Mouse (Mus musculus) hindbrain, embryonic 15.5 days (tissue): ENCODE data around the gene Flywch1. TPM values are rescaled to one million over a fixed set of nuclear protein-coding genes. Genes with fewer than 3 reads are reported as not detected.

Experiments used
- ATAC-seq: fragments of 200-750 bp; cut with Nextera tagmentation; 2 replicates; pipeline ENCODE4 v1.8.0; 2017; ENCODE audit warnings: low read depth, moderate number of reproducible peaks, moderate TSS enrichment; ENCODE audit not compliant: low FRiP score
- H3K27ac ChIP-seq: fragments of 300-500 bp; sonication (generic); replicated peaks from 2 replicates; pipeline ENCODE4 v1.5.1; 2015; ENCODE audit warnings: mild to moderate bottlenecking, inconsistent platforms
- H3K27me3 ChIP-seq: fragments of 300-500 bp; sonication (generic); 2 replicates; pipeline ENCODE4 v1.6.1; 2015; ENCODE audit warnings: control low read depth, inconsistent platforms
- H3K36me3 ChIP-seq: fragments of 300-500 bp; sonication (generic); 2 replicates; pipeline ENCODE4 v1.6.1; 2015; ENCODE audit warnings: control low read depth, inconsistent platforms
- H3K4me1 ChIP-seq: fragments of 300-500 bp; sonication (generic); replicated peaks from 2 replicates; pipeline ENCODE4 v1.6.1; 2015; ENCODE audit warnings: control low read depth, inconsistent platforms
- H3K4me2 ChIP-seq: fragments of 300-500 bp; sonication (generic); 2 replicates; pipeline ENCODE4 v1.6.1; 2015; ENCODE audit warnings: moderate library complexity, mild to moderate bottlenecking, inconsistent platforms
- H3K4me3 ChIP-seq: fragments of 300-500 bp; sonication (generic); 2 replicates; pipeline ENCODE4 v1.5.1; 2015; ENCODE audit warnings: mild to moderate bottlenecking, inconsistent platforms
- H3K9ac ChIP-seq: fragments of 300-500 bp; sonication (generic); 2 replicates; pipeline ENCODE4 v1.6.1; 2015; ENCODE audit warnings: inconsistent platforms
- H3K9me3 ChIP-seq: fragments of 300-500 bp; sonication (generic); 2 replicates; pipeline ENCODE4 v1.6.1; 2016; ENCODE audit warnings: control low read depth, inconsistent platforms
- WGBS: fragments of 180-500 bp; shearing (Covaris S2); methylation state at CpG from one replicate; pipeline ENCODE4 v1.1.7; 2015; 5-methylcytosine and 5-hydroxymethylcytosine counted together
- polyA plus RNA-seq: library from polyadenylated mRNA; unstranded; fragments of >200 nt; fragmentation: Nextera tagmentation; extraction: Ambion mirVana; gene quantifications from 2 replicates; pipeline ENCODE4 v1.2.1, GENCODE M21; 2015

The Flywch1 gene
- polyA plus RNA-seq, 1 experiment from 2014 or later, result 209 TPM

DNA sequence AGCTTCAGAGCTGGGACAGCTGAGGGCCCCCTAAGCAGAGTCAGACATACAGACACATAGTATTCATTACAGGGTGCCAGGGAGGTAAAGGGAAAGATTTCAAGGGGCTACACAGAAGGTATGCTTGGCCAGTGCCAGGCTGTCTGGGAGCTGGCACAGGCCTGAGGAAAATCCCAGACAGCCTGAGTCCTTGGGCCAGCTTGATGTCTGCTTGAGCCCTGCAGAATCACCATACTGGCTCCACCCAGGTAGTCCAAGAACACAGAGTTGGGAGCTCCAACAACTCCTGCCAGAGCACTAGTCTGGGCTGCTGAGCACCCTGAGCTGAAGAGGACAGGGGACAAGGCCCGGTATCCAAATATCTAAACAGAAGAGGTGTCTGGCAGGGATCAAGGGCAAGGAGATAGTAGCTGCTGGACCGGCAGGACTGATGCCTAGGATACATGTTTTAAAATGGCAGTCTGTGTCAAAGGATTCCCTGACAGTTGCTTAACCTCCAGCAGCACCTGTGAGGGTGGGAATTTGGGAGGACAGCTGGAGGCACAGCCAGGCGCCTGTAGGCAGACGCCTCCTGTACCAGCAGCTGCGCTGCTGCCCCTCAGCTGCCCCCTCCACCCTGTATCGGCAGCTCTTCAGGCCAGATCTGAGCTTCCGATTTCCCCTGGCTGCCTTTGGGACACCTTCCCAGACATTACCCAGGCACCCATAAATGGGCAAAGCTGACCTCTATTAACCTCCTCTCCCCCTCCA is 48.9 kb downstream of the Flywch1 start, which contains the start of gene 1520401A03Rik:
TSS of gene 1520401A03Rik (minus strand) at position 408 of the 750 bp plus-strand sequence.
- Histone ChIP-seq H3K9ac (no peak within 1 kb of the TSS), H3K4me3 (no peak within 1 kb of the TSS), H3K4me1 (peaks cover 13% of the 10 kb centered on the region), H3K36me3 (no peaks in the 10 kb centered on the region), H3K9me3 (no peaks in the 10 kb centered on the region), H3K27ac (no peak within 1 kb of the TSS), H3K4me2 (no peak within 1 kb of the TSS), H3K27me3 (no peaks in the 10 kb centered on the region)
- 75% methylated on average over 7 of the region's 7 CpGs for WGBS
- ATAC-seq, result no peak

DNA sequence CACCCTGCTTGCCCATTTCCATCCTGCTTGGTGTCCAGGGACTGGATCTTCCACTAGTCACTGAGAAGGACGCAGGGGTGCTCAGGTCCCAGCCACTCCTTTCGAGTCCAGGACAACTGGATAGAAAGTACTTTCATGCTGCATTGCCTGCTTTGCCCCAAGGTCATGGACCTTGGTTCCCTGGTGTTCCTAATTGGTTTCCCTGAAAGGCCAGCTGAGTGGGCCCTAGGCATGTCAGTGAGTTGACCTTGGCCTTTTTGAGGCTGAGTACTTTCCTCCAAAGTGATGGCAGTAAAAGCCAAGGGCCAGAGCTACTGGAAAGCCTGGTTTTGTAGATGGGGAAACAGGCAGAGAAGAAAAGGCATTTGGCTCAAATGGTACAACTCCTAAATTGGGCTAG is 49.5 kb downstream of the Flywch1 start:
- no peak for ATAC-seq

GRCm38 (mm10) chr17:23719455-23719854 is 51.9 kb downstream of the Flywch1 start:
- WGBS, result 25% methylated on average over 1 of the region's 1 CpGs
- no peak overlapping the region for H3K27ac ChIP-seq
- H3K9ac ChIP-seq, result no peak overlapping the region
- 0 out of 2 replicates have a peak, but pooled peaks have one; percentile 5 for ATAC-seq
- no peaks in the 10 kb centered on the region for H3K27me3 ChIP-seq
- H3K4me2 ChIP-seq, result no peak overlapping the region
- no peaks in the 10 kb centered on the region for H3K9me3 ChIP-seq
- no peaks in the 10 kb centered on the region for H3K36me3 ChIP-seq
- H3K4me3 ChIP-seq, result no peak overlapping the region
- no peaks in the 10 kb centered on the region for H3K4me1 ChIP-seq

More for the DNA sequence above, 49.5 kb downstream of the Flywch1 start:
- H3K36me3 ChIP-seq, result no peaks in the 10 kb centered on the region
- H3K4me2 ChIP-seq, result no peak overlapping the region
- H3K4me3 ChIP-seq, result no peak overlapping the region
- H3K9ac ChIP-seq, result no peak overlapping the region
- no peaks in the 10 kb centered on the region for H3K27me3 ChIP-seq
- no peaks in the 10 kb centered on the region for H3K9me3 ChIP-seq
- 82% methylated on average over 2 of the region's 2 CpGs for WGBS
- peaks cover 7% of the 10 kb centered on the region for H3K4me1 ChIP-seq
- no peak overlapping the region for H3K27ac ChIP-seq

- H3K9ac ChIP-seq, result no peak overlapping the region
- no peaks in the 10 kb centered on the region for H3K9me3 ChIP-seq
- H3K4me2 ChIP-seq, result no peak overlapping the region
- no peak overlapping the region for H3K27ac ChIP-seq
- WGBS, result 65% methylated on average over 2 of the region's 2 CpGs
- no peak overlapping the region for H3K4me3 ChIP-seq
- H3K27me3 ChIP-seq, result no peaks in the 10 kb centered on the region
- no peaks in the 10 kb centered on the region for H3K4me1 ChIP-seq
- no peaks in the 10 kb centered on the region for H3K36me3 ChIP-seq
- ATAC-seq, result no peak
Measured at GRCm38 (mm10) chr17:23717003-23717402, 54.4 kb downstream of the Flywch1 start.

DNA sequence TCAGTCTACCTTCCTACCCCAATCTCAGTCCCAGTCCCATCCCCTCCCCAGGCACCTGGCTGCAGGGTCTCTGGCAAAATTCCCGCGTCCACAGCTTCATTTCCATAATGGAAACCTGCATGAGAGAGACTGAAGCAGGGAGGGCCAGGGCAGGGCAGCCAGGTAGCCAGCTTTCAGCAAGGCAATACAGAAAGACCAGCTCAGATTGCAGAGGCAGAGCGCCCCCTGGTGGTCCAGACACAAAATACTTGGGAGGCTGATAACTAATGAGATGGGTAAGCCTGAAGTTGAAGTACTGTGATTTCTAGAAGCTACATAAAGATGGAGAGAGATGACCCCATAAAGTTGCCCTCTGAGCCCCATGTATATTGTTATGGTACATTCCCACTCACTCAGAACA is 65.2 kb downstream of the Flywch1 start:
- 0% methylated on average over 3 of the region's 3 CpGs for WGBS
- H3K4me1 ChIP-seq, result 0 out of 2 replicates have a peak, but pooled peaks cover 3% of the 10 kb centered on the region

DNA sequence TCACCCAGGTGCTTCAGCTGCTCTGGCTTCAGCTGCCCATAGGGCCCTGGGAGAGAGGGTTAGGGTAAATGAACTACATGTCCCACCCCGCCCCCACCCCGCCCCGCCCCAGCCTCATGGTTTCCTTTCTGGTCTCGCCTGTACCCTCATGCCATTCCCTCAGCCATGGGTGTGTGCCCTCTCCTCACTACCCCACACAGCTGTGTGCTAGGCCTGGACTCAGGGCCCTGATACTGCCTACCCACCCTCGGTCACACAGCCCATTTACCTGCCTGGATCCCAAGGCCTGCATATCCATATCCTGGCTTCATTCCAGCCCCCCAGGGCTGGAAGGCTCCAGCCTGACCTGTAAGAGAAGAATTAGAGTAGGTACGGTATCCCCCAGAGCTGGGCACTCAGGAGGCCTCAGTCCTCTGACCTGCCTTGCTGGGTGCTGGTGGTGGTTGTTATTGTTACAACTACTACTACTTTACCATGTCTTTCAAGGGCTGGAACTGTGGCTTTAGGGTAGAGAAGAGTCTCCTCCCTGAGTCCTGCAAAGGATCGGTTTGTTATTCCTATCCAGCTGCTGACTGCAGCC is 65.8 kb downstream of the Flywch1 start:
- H3K4me1 ChIP-seq, result 0 out of 2 replicates have a peak, but pooled peaks cover 3% of the 10 kb centered on the region
- H3K9ac ChIP-seq, result no peak overlapping the region
- peak; percentile 23; the same call in 1 of the 2 replicates for ATAC-seq
- H3K27me3 ChIP-seq, result peaks cover 20% of the 10 kb centered on the region
- H3K36me3 ChIP-seq, result no peaks in the 10 kb centered on the region
- H3K9me3 ChIP-seq, result no peaks in the 10 kb centered on the region
- H3K4me3 ChIP-seq, result no peak overlapping the region
- H3K27ac ChIP-seq, result no peak overlapping the region
- WGBS, result 76% methylated on average over 7 of the region's 7 CpGs
- no peak overlapping the region for H3K4me2 ChIP-seq

More for the DNA sequence above, 65.2 kb downstream of the Flywch1 start:
- ATAC-seq, result 0 out of 2 replicates have a peak, but pooled peaks have one; percentile 37
- no peak overlapping the region for H3K27ac ChIP-seq
- H3K4me2 ChIP-seq, result no peak overlapping the region
- peaks cover 15% of the 10 kb centered on the region for H3K27me3 ChIP-seq
- no peak overlapping the region for H3K9ac ChIP-seq
- H3K36me3 ChIP-seq, result no peaks in the 10 kb centered on the region
- H3K4me3 ChIP-seq, result no peak overlapping the region
- H3K9me3 ChIP-seq, result no peaks in the 10 kb centered on the region

DNA sequence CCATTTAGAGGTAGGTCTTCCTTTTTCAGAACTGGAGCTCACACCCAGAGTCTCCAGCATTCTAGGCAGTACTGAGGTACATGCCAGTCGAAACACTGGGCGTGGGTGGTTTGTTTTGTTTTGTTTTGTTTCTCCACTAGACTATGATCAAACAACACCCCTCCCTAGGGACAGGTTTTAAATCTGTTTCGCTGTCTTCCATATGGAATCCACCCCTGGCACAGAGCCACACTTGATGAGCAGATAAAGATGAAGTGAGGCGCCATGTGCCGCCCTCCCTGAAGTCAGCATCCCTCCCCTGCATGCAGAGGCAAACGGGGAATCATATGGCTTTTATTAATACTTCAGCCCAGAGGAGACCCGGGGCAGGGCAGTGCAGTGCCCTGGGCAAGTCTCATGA is 66.7 kb downstream of the Flywch1 start:
- no peak for ATAC-seq
- Histone ChIP-seq H3K4me2 (no peak overlapping the region), H3K27ac (no peak overlapping the region), H3K9ac (no peak overlapping the region), H3K4me1 (peaks cover 7% of the 10 kb centered on the region), H3K4me3 (no peak overlapping the region), H3K36me3 (no peaks in the 10 kb centered on the region), H3K9me3 (no peaks in the 10 kb centered on the region), H3K27me3 (peaks cover 20% of the 10 kb centered on the region)
- 45% methylated on average over 7 of the region's 7 CpGs for WGBS

DNA sequence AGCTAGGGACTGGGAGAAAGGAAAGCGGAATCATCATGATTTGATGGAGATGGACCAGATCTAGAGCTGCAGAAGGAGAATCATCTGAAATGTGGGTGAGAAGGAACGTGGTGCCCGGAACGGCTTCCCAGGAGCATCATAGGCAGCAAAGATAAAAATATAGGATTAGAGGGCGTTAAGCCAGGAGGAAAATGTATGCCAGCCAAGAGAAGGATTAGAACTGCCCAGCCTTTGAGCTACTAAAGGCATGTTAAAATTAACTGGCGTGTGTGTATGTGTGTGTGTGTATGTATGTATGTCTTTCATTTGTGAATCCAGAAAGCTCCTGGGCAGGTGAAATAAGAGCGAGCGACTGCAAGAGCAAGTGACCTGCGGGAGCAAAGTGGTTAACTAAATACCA is 68.1 kb downstream of the Flywch1 start:
- no peaks in the 10 kb centered on the region for H3K9me3 ChIP-seq
- H3K4me1 ChIP-seq, result peaks cover 15% of the 10 kb centered on the region
- WGBS, result 87% methylated on average over 9 of the region's 9 CpGs
- H3K36me3 ChIP-seq, result no peaks in the 10 kb centered on the region
- H3K4me2 ChIP-seq, result no peak overlapping the region
- H3K27me3 ChIP-seq, result peaks cover 28% of the 10 kb centered on the region
- H3K9ac ChIP-seq, result no peak overlapping the region
- H3K27ac ChIP-seq, result no peak overlapping the region
- ATAC-seq, result no peak
- no peak overlapping the region for H3K4me3 ChIP-seq

Other genes starting within 250 kb of the Flywch1 start
- 17.3 and 19.8 TPM in 2 replicates for gene Zfp213, start 207.4 kb downstream of the Flywch1 start, polyA plus RNA-seq
- gene Zfp13, start 172.1 kb downstream of the Flywch1 start, polyA plus RNA-seq, result 24.3 and 29.3 TPM in 2 replicates
- 0.05 and 0.25 TPM in 2 replicates for gene Zscan10, start 170.7 kb downstream of the Flywch1 start, polyA plus RNA-seq
- 1.7 TPM in 2 replicates for gene Mmp25, start 126.3 kb downstream of the Flywch1 start, polyA plus RNA-seq
- gene Bicdl2, start 111.1 kb downstream of the Flywch1 start, polyA plus RNA-seq, result 0.13 TPM in 1 of 2 replicates, not detected in the other
- gene Hcfc1r1, start 98.0 kb downstream of the Flywch1 start, polyA plus RNA-seq, result 127 and 138 TPM in 2 replicates
- gene Thoc6, start 97.7 kb downstream of the Flywch1 start, polyA plus RNA-seq, result 40.5 and 43.5 TPM in 2 replicates
- gene Tnfrsf12a, start 94.1 kb downstream of the Flywch1 start, polyA plus RNA-seq, result 3.3 and 5.3 TPM in 2 replicates
- 0.38 and 0.66 TPM in 2 replicates for gene Cldn6, start 92.4 kb downstream of the Flywch1 start, polyA plus RNA-seq
- gene Cldn9, start 87.6 kb downstream of the Flywch1 start, polyA plus RNA-seq, result 1.2 and 1.8 TPM in 2 replicates
- gene 1520401A03Rik, start 48.8 kb downstream of the Flywch1 start, polyA plus RNA-seq, result 0.13 and 0.41 TPM in 2 replicates
- 19.8 and 21.8 TPM in 2 replicates for gene Pkmyt1, start 45.3 kb downstream of the Flywch1 start, polyA plus RNA-seq
- gene Paqr4, start 30.7 kb downstream of the Flywch1 start, polyA plus RNA-seq, result 67.0 and 75.2 TPM in 2 replicates
- gene Kremen2, start 25.8 kb downstream of the Flywch1 start, polyA plus RNA-seq, result 1.5 TPM in 2 replicates
- 79.4 and 83.9 TPM in 2 replicates for gene Flywch2, start 14.5 kb upstream of the Flywch1 start, polyA plus RNA-seq
- 480 and 502 TPM in 2 replicates for gene Srrm2, start 18.9 kb upstream of the Flywch1 start, polyA plus RNA-seq
- gene Elob, start 57.5 kb upstream of the Flywch1 start, polyA plus RNA-seq, result 1,257 and 1,293 TPM in 2 replicates
- 0.17 and 0.35 TPM in 2 replicates for gene Prss33, start 64.5 kb upstream of the Flywch1 start, polyA plus RNA-seq
- not detected in 2 replicates for gene Prss32, start 72.3 kb upstream of the Flywch1 start, polyA plus RNA-seq
- 1.3 and 1.8 TPM in 2 replicates for gene Prss41, start 72.6 kb upstream of the Flywch1 start, polyA plus RNA-seq
- not detected in 2 replicates for gene Prss21, start 96.5 kb upstream of the Flywch1 start, polyA plus RNA-seq
- not detected in 2 replicates for gene Dcpp1, start 109.3 kb upstream of the Flywch1 start, polyA plus RNA-seq
- gene Dcpp2, start 109.3 kb upstream of the Flywch1 start, polyA plus RNA-seq, result not detected in 2 replicates
- gene Dcpp3, start 145.9 kb upstream of the Flywch1 start, polyA plus RNA-seq, result not detected in 2 replicates
- gene Sbp, start 170.1 kb upstream of the Flywch1 start, polyA plus RNA-seq, result not detected in 2 replicates
- gene Sbpl, start 183.7 kb upstream of the Flywch1 start, polyA plus RNA-seq, result not detected in 2 replicates
- 0.18 TPM in 1 of 2 replicates, not detected in the other for gene Prss30, start 209.0 kb upstream of the Flywch1 start, polyA plus RNA-seq
- not detected in 2 replicates for gene Prss22, start 226.5 kb upstream of the Flywch1 start, polyA plus RNA-seq